Mouse (Mus musculus) heart, adult 18-20 months (tissue): ENCODE measurements at regions not wholly inside any gene's neighbourhood (a gene's known extent, or its start where the extent isn't known, plus 50 kb on each side); places are given as distances from the start of the nearest gene placed in this dataset.

Experiments used
- DNase-seq, 2 experiments: peaks; one replicate each; pipeline ENCODE4 v3.0.0; 2021 to 2022; ENCODE audit warnings: mixed read lengths in 1 of 2

DNA sequence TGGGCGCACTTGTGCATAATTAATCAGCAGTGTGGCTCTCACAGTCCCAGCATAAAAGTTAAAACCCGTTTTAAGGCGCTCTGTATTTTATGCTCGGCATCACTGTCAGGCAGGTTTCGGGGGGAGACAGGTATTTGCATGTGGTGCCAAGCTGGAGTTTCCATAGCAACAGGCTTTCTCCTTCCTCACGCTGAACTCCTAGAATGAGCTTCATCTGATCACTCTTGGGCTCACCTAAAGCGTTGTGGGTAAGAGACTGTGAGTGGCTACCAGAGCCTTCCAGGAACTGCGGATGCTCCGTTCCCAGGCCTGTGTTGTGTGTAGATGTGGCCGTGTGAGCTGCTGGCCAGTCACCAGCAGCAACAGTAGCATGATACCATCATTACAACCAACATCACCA lies 161.5 kb downstream of the Ajap1 start:
- DNase-seq: no peak

DNA sequence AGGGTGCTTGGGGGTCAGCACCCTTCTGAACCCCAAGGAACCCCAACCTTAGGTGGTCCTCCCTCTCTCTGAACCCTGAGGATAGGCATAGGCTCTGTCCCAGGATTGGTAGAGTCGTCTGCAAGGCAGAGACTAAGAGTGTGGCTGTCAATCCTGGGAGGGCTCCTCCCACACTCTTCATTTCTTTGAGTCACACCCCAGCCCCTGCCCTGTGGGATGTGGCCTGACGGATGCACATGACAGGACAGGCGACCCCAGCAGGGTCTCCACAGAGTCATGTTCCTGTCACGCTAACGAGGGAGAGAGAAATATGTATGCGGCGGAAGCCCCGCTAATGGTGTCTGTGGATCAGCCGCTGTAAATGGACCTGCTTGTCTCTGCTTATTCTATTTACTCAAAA lies 162.0 kb downstream of the Ajap1 start:
- no peak for DNase-seq

DNA sequence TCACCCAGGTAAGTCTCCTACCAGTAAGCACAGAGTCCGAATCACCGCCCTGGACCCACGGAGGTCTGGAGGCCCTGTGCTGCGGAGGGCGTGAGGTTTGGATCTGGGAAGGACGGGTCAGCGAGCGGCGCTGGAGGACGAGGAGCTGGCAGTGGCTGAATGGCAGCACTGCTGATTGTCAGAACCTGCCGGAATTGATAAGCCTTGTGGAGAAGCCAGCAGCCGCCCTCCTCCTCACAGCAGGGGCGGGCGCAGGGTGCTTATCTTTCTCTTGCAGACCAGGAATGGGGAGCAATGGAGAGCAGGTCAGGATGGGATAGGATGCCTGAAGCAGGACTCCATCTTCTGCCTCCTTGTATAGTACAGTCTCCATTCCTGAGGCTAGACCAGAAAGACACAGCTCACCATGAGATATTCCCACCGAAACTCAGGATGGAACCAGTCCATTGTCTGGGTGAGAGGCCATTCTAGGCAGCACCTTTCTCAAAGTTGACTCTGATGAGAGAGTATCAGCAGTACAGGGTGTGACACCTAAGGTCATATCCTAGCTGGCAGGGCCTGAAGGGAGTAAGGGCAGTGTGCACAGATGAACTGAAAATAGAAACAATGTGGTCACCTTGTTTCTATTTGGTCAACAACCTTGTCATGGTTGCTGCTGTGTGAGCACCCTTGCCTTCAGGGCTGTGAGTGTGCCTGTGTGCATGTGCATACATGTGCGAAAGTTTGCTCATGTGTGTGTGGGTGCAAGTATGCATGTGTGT lies 165.5 kb downstream of the Ajap1 start:
- peak; percentile 28 to 58 for DNase-seq

DNA sequence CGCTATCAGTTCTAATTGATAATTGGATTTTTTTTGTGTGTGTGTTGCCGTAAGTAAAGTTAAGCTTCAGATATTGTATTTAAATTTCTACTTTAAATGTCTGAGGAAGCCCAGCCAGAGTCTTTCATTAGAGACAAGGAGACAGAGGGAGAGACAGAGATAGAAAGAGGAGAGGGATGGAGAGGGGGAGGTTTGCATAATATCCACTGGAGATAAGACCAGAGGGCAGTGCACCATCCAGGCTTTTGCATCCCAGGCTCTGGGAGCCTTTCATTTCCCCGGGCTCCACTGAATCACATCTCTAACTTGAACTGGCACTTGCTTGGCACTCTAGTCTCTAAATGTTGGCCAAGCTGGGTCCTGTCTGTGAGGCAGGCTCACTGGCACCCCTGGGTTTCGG lies 166.1 kb downstream of the Ajap1 start:
- DNase-seq: peak in 1 of 2 experiments; percentile 4

DNA sequence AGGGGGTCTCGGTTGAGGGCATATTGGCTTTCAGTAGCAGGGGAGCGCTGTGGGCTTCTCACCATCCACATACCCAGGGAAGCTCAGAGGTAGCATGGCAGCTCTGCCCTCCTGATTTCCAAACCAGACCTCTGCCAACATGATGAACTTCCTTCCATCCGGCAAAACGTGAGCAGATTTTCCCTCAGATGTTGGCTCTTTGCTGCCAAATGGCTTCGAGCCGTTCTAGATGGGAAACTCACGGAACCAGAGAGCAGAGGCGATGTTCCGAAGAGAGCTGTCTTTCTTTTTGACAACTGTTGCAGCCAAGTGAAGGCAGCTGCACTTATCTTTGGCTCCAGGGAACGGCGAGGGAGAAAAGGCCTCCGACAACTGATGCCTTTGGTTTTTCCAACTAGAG lies 168.7 kb downstream of the Ajap1 start:
- no peak for DNase-seq

DNA sequence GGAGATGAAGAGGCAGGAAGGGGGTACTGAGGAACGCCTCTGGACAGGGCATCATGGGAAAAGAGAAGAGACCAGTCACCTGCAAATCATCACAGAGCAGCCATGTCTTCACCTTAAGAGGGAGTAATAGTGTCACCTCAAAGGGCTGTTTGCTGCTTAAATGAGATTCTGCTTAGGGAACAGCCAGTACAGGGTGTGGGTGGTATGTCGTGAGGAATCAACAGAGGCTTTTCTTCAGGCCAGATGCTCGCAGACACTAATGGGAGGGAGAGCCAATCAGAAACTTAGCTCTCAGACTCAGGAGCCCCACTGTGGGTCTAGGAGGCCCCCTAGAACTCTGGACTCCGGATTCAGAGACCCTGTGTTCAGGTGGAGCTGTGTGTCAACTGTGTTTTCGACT lies 171.0 kb downstream of the Ajap1 start:
- DNase-seq: no peak

DNA sequence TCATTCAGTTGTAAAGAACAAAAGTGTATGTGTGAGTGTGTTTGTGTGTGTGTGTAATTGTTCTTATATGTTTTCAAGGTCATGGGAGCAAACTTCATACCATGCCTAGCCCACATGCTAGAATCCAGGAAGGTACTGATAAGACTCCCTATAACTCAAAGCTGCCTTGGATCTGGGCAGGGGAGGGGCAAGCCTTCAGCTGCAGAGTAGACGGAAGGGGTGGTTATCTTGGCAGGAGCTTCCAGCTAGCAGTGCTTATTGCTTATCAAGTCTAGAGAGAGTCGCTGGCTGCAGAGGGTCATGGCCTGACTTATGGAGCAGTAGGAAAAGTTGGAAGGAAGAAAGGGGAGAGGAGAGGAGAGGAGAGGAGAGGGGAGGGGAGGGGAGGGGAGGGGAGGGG lies 172.0 kb downstream of the Ajap1 start:
- no peak for DNase-seq

DNA sequence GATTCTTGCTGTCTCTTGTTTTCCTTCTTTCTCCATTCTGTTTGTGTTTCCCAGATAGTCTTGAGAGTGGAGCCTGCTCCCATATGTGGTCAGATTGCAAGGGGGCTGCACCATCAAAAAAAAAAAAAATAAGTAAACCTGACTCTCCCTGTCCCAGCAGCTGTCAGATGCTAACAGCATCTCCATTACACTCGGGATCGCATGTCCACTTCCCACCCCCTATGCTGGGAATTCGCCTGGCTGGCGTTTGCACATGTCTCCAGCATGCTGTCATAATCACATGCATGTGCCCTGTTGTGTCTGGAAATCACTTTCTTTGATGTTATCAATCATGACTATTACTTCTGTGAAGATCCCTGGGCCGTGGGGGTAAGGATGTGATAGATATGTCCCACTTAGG lies 179.1 kb downstream of the Ajap1 start:
- no peak for DNase-seq

DNA sequence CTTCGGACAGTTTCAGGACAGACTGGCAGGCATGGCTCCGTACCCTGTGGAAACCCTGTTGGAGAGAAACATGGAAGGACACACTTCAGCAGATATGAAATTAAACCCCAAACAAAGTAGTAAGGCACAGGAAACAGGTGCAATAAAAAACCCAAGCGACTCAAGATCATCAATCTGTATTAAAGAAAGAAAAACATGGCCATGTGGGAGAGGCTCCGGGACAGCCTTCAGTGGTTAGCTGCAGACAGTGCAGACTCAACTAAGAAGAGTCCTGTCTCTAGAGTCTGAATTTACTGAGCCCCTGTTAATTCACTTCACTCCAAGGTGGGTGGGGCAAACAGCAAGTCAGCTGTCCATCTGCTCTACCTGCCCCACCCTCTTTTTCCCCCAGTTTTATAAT lies 179.8 kb downstream of the Ajap1 start:
- DNase-seq: no peak

DNA sequence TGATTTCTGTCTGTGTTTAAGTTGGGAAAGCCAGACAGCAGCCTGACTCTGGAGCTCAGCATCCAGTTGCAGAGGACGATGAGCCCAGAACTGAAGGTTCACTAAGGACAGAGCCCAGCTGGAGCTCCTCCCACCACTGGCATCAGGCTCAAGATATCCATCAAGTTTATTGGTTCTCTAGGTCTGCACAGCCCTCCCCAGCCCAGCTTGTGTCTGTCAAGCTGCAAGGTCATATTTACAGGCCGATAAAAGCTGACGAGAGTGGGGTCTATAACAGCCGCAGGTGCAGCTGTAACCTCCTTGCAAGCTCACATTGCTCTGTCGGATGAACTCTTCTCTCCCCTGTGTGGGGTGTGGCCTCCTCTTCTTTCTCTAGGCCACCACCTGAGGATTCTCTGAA lies 184.3 kb downstream of the Ajap1 start:
- no peak for DNase-seq

DNA sequence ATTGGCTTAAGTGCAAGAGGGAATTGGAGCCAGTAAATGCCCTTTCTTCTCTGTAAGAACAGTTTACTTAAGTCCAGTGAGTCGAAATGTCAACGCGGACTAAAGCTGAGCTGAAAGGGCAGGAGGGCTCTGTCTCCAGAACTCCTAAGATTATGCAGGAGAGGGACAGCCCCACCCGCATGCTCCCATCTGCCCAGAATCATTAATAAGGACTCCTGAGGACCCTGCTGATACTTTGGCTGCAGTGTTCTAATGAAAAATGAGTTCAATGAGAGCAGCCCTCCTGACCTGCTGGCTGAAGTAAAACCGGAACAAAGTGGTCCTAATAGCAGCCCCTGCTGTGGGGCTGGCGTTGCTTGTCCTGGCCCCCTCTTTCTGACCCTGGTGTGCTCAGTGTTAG lies 187.8 kb downstream of the Ajap1 start:
- DNase-seq: no peak

DNA sequence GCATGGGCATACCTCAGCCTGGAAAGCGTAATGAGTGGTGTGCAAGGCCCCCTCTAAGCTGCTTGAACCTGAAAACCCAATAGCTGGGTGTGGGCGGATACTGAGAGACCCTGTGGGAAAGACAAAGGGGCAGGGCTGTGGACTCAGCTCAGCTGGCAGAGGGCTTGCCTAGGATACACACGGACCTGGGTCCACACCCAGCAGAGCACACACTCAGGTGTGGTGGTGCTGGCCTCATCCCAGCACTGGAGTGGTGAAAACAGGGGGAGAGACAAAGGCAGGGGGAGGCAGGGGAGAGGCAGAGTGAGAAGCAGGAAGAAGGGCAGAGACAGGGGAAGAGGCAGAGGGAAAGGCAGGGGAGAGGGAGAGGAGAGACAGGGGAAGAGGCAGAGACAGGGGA lies 189.5 kb downstream of the Ajap1 start:
- no peak for DNase-seq

DNA sequence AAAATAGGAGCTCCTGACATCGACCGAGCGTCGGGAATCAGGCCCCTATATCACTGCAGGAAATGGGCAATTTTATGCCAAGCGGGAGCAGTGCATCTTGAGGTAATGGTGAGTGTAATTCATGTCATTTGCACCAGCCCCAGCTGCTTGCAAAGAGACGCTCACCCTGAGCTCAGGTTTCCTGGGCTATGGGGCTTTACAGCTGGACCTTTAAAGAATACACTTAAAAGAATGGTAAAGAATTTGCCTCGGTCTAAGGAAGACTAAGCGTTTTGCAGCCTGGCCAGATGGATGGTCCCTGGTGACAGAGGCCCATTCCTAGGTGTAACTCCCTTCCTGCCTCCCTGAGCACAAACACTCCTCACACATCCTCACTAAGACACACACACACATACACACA lies 194.2 kb downstream of the Ajap1 start:
- DNase-seq: no peak

DNA sequence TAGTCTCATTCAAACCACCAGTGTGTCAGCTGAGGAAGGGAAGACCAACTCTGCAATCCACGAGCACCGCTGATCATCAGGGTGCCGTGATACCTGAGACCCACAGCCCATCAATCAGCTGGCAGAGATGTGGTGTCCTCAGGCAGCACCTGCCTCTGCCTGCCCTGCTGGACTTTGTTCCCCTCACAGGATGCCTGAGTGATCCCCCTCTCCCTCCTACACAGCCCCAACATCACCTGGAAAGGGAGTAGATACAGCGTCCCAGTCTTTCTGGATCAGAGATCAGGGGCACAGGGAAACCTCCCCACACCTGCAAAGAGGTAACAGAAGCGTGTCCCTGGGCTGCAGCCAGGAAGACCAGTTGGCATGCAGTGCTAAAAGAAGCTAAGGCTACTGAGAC lies 198.4 kb downstream of the Ajap1 start:
- DNase-seq: no peak

DNA sequence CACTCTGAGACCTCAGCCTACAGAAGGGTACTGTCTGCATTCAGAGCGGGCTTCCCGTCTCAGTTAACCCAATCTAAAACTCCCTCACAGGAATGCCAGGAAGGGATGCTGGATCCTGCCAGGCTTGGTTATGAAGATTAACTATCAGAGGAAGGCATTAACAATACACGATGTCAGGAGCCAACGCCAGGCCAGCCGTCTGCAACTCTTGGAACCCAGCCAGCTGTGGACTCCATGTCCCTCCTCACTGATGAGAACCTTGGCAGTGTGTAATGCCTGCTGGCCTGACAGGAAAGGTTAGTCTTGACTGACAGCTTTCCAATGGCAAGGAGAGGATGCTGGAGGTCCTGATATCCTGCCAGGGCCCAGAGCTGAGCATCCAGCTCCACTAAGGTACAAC lies 206.0 kb downstream of the Ajap1 start:
- DNase-seq: no peak

DNA sequence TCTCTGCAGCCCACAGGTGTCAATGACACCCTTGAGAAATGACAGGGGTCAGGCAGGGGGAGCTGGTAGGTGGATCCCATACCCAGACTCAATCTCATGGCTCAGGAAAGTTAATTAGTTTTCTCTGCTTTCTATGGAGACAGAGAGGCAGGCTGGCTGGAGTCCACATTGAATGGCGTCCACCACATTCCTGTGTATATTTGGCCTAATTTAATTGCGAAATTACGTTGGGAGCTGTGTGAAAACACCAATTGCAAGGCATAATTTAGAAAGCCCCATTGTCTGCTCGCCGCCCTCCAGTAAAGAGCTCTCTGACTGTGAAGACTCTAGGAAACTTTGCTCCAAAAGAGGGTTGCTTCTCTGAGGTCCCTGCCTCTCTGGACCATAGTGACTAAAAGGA lies 211.2 kb downstream of the Ajap1 start:
- DNase-seq: no peak

DNA sequence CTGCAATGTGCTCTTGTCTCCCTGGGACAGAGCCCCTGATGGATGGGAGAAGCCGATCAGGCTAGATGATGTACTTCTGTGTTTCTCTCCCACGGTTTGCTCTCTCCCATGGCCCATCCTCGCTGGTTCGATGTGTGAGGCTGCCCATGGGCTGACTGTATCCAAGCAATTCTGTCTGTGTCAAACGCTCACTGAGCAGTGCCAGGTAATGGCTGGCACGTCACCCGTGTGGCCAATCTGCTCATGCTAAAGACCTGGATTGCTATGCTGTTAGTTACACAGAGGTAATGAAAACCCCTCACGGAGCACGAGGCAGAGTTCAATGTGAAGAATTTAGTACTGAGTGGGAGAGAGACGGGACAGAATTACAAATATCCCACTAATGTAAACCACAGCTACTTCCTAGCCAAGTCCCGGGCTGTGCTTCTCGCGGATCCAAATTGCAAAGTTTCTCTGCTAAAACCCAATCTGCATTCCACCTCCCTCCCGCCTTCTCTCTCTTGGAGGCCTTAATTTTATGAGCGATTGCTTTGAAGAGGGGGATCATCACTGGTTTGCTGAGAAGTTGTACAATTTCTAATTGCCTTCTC lies 219.3 kb downstream of the Ajap1 start:
- DNase-seq: no peak

DNA sequence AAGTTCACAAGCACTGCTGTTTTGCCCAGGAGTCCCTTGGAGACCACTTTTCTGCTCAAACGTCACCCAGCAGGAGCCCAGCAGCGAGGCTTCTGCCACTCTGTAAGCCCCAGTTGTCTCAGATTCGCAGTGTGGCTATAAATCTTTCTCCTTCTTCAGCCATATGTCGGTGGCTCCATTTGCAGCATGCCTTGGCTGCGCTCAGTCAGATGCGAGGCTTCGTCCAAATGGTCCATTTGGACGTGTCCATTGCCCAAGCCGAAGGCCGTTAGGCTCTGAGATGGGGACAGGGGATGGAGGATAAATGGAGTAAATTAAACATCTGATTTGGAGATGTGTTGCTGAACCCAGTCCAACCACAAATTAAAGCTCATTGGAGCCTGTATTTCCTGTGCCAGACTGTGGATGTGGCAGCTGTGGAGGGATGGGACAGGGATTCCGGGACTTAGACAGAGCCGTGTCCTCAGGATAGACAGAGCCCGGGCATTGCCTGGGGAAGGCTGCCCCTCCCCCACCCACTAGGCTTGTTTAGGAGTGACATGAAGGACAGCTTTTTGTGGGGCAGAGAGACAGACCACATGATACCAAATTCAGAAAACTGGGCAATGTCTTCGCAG lies 221.6 kb downstream of the Ajap1 start:
- no peak for DNase-seq

DNA sequence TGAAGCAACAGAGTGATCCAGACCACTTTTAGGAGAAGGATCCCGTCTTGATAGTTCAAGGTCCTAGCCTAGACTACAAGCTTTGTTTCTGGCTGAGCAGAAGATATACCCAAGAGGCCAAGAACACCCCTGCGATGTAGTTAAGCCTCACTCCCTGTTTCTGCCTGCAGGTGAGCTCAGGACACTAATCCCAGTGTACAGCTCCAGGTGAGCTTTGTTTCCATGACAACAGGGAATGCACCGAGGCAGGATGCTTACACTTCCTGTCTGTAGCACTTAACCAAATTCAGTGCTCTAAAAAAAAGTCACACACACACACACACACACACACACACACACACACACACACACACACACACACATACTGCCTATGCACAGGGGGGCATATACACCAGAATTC lies 230.7 kb downstream of the Ajap1 start:
- DNase-seq: no peak

DNA sequence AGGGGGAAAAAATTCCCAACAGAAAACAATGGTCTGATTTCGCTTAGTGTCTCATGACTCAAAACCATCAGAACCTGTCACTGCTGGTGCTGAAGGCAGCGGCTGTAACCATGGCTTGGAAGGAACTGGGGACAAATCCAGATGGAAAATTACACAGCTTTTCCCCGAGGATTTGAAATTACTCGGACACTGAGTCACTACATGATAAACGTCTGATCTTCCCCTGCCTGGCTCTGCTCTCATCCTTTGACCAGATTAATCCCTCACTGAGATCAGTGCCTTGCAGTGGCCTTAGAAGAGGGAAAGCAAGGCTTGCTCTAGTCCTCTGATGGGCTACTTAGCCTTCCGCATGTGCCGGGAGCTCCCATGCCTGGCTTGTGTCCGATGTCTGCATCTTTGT lies 231.3 kb downstream of the Ajap1 start:
- peak; percentile 22 to 31 for DNase-seq

DNA sequence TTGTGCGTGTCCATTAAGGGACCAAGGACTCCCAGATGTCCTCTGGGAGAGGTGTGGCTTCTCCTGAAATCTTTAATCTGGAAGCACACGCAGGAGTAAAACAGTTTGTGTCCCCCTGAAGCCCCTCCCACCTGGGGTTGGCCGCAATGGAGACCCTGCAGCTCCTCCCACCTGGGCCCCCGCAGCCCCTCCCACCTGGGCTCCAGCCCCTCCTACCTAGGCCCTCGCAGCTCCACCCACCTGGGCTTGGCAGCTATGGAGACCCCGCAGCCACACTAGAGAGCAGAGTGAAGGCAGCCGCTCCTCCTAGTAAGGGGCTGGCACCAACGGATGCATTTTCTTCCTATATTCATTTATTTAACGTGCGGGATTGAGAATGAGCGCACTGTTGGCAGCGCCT lies 245.9 kb downstream of the Ajap1 start:
- DNase-seq: no peak

DNA sequence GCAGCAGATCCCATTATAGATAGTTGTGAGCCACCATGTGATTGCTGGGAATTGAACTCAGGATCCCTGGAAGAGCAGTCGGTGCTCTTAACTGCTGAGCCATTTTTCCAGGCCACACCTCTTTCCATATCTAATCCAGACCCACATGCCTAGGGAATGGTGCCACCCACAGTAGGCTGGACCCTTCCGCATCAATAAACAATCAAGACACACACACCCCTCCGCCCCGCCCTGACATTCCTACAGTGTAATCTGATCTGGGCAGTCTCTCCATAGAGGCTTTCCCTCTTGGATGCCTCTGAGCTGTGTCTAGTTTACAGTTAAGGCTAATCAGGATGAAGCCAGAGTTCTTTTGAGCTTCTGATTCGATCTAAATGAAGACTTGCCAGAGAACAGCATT lies 248.8 kb downstream of the Ajap1 start:
- DNase-seq: no peak

DNA sequence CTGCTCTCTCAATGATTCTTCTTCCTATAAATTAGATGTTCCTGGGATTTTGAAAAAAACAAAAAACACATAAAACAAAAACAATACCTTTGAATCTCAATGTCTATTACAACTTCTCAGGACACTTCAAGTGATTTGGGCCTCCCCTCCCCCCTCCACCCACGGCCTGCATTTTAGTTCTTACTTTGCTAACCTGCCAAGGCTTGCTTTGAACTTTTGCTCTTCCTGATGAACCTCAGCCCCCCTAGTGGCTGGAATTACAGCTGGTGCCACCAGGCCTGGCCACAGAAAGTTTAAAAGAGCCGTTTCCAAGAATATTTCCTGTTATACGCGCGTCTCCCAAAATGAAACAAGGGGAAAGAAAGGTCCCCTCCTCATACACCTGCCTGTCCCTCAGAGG lies 253.4 kb downstream of the Ajap1 start:
- no peak for DNase-seq
